Mouse (Mus musculus): ENCODE data around the gene Arid2. TPM values are rescaled to one million over a fixed set of nuclear protein-coding genes. Genes with fewer than 3 reads are reported as not detected.
"Not testable (repeated sequence)": the region's sequence is repeated elsewhere in the genome, so short reads cannot be mapped to it uniquely, and the experiment has no call there.

The Arid2 gene
- polyA plus RNA-seq, 1 experiment, result 5.9 TPM

GRCm38 (mm10) chr15:96395071-96395470 is 107.8 kb downstream of the Arid2 start:
- H3K4me1 ChIP-seq, result peaks cover 33% of the 10 kb centered on the region
- H3K27me3 ChIP-seq (replicated peaks), result no peaks in the 10 kb centered on the region
- no peak overlapping the region for H3K4me3 ChIP-seq (replicated peaks)
- H3K36me3 ChIP-seq (replicated peaks; ENCODE audit: low read length), result peaks cover 98% of the 10 kb centered on the region
- no peak for TF ChIP-seq FLI1 (IDR thresholded peaks at IDR 0.05; ENCODE audit: low read length)
- TF ChIP-seq GATA1 (IDR thresholded peaks at IDR 0.05; ENCODE audit: borderline replicate concordance, low read length), result no peak
- H3K9me3 ChIP-seq, result no peaks in the 10 kb centered on the region

- no peak for TF ChIP-seq FLI1 (IDR thresholded peaks at IDR 0.05; ENCODE audit: low read length)
- TF ChIP-seq GATA1 (IDR thresholded peaks at IDR 0.05; ENCODE audit: borderline replicate concordance, low read length), result no peak
- Histone ChIP-seq H3K4me3 (replicated peaks) (no peak overlapping the region), H3K27me3 (replicated peaks) (no peaks in the 10 kb centered on the region), H3K4me1 (peaks cover 36% of the 10 kb centered on the region), H3K9me3 (no peaks in the 10 kb centered on the region), H3K36me3 (replicated peaks; ENCODE audit: low read length) (peaks cover 94% of the 10 kb centered on the region)
Measured at GRCm38 (mm10) chr15:96396641-96397344, 109.5 kb downstream of the Arid2 start.

GRCm38 (mm10) chr15:96398333-96398732 is 111.0 kb downstream of the Arid2 start:
- H3K27me3 ChIP-seq (replicated peaks), result no peaks in the 10 kb centered on the region
- TF ChIP-seq GATA1 (IDR thresholded peaks at IDR 0.05; ENCODE audit: borderline replicate concordance, low read length) (no peak), FLI1 (IDR thresholded peaks at IDR 0.05; ENCODE audit: low read length) (no peak)
- H3K9me3 ChIP-seq, result no peaks in the 10 kb centered on the region
- peaks cover 95% of the 10 kb centered on the region for H3K36me3 ChIP-seq (replicated peaks; ENCODE audit: low read length)
- peaks cover 36% of the 10 kb centered on the region for H3K4me1 ChIP-seq
- H3K4me3 ChIP-seq (replicated peaks), result no peak overlapping the region

- H3K4me1 ChIP-seq, result peaks cover 6% of the 10 kb centered on the region
- TF ChIP-seq GATA1 (IDR thresholded peaks at IDR 0.05; ENCODE audit: borderline replicate concordance, low read length) (no peak), FLI1 (IDR thresholded peaks at IDR 0.05; ENCODE audit: low read length) (no peak)
- H3K36me3 ChIP-seq (replicated peaks; ENCODE audit: low read length), result peaks cover 86% of the 10 kb centered on the region
- H3K27me3 ChIP-seq (replicated peaks), result no peaks in the 10 kb centered on the region
- H3K9me3 ChIP-seq, result no peaks in the 10 kb centered on the region
- no peak overlapping the region for H3K4me3 ChIP-seq (replicated peaks)
Measured at GRCm38 (mm10) chr15:96405548-96405947, 118.2 kb downstream of the Arid2 start.

GRCm38 (mm10) chr15:96406253-96406652 is 118.9 kb downstream of the Arid2 start:
- H3K9me3 ChIP-seq, result no peaks in the 10 kb centered on the region
- TF ChIP-seq FLI1 (IDR thresholded peaks at IDR 0.05; ENCODE audit: low read length) (no peak), GATA1 (IDR thresholded peaks at IDR 0.05; ENCODE audit: borderline replicate concordance, low read length) (no peak)
- peaks cover 6% of the 10 kb centered on the region for H3K4me1 ChIP-seq
- H3K4me3 ChIP-seq (replicated peaks), result no peak overlapping the region
- no peaks in the 10 kb centered on the region for H3K27me3 ChIP-seq (replicated peaks)
- peaks cover 87% of the 10 kb centered on the region for H3K36me3 ChIP-seq (replicated peaks; ENCODE audit: low read length)

GRCm38 (mm10) chr15:96407151-96407550 is 119.8 kb downstream of the Arid2 start:
- TF ChIP-seq GATA1 (IDR thresholded peaks at IDR 0.05; ENCODE audit: borderline replicate concordance, low read length), result no peak
- Histone ChIP-seq H3K27me3 (replicated peaks) (no peaks in the 10 kb centered on the region), H3K9me3 (no peaks in the 10 kb centered on the region), H3K4me1 (peaks cover 6% of the 10 kb centered on the region), H3K36me3 (replicated peaks; ENCODE audit: low read length) (peaks cover 87% of the 10 kb centered on the region), H3K4me3 (replicated peaks) (no peak overlapping the region)

- H3K36me3 ChIP-seq (replicated peaks; ENCODE audit: low read length), result peaks cover 87% of the 10 kb centered on the region
Measured at GRCm38 (mm10) chr15:96408717-96409121, 121.4 kb downstream of the Arid2 start.

GRCm38 (mm10) chr15:96418161-96418560 is 130.8 kb downstream of the Arid2 start:
- no peaks in the 10 kb centered on the region for H3K4me1 ChIP-seq
- H3K9me3 ChIP-seq, result no peaks in the 10 kb centered on the region
- H3K27me3 ChIP-seq (replicated peaks), result no peaks in the 10 kb centered on the region
- TF ChIP-seq FLI1 (IDR thresholded peaks at IDR 0.05; ENCODE audit: low read length) (no peak), GATA1 (IDR thresholded peaks at IDR 0.05; ENCODE audit: borderline replicate concordance, low read length) (no peak)
- no peak overlapping the region for H3K4me3 ChIP-seq (replicated peaks)
- H3K36me3 ChIP-seq (replicated peaks; ENCODE audit: low read length), result peaks cover 99% of the 10 kb centered on the region

More at GRCm38 (mm10) chr15:96408717-96409121, 121.4 kb downstream of the Arid2 start:
- no peak overlapping the region for H3K4me3 ChIP-seq (replicated peaks)
- TF ChIP-seq GATA1 (IDR thresholded peaks at IDR 0.05; ENCODE audit: borderline replicate concordance, low read length) (no peak), FLI1 (IDR thresholded peaks at IDR 0.05; ENCODE audit: low read length) (no peak)
- no peaks in the 10 kb centered on the region for H3K27me3 ChIP-seq (replicated peaks)
- peaks cover 6% of the 10 kb centered on the region for H3K4me1 ChIP-seq
- no peaks in the 10 kb centered on the region for H3K9me3 ChIP-seq

GRCm38 (mm10) chr15:96419920-96420319 is 132.6 kb downstream of the Arid2 start:
- Histone ChIP-seq H3K36me3 (replicated peaks; ENCODE audit: low read length) (peaks cover 98% of the 10 kb centered on the region), H3K4me1 (no peaks in the 10 kb centered on the region), H3K27me3 (replicated peaks) (no peaks in the 10 kb centered on the region), H3K4me3 (replicated peaks) (no peak overlapping the region), H3K9me3 (no peaks in the 10 kb centered on the region)
- TF ChIP-seq GATA1 (IDR thresholded peaks at IDR 0.05; ENCODE audit: borderline replicate concordance, low read length) (no peak), FLI1 (IDR thresholded peaks at IDR 0.05; ENCODE audit: low read length) (no peak)

GRCm38 (mm10) chr15:96434202-96434601 is 146.9 kb downstream of the Arid2 start:
- Histone ChIP-seq H3K36me3 (replicated peaks; ENCODE audit: low read length) (peaks cover 93% of the 10 kb centered on the region), H3K27me3 (replicated peaks) (no peaks in the 10 kb centered on the region), H3K4me3 (replicated peaks) (no peak overlapping the region), H3K9me3 (peaks cover 7% of the 10 kb centered on the region; the same call in 1 of the 2 replicates), H3K4me1 (peaks cover 12% of the 10 kb centered on the region)
- TF ChIP-seq GATA1 (IDR thresholded peaks at IDR 0.05; ENCODE audit: borderline replicate concordance, low read length), result no peak
- TF ChIP-seq FLI1 (IDR thresholded peaks at IDR 0.05; ENCODE audit: low read length), result no peak

GRCm38 (mm10) chr15:96441480-96441879 is 154.2 kb downstream of the Arid2 start:
- peaks cover 15% of the 10 kb centered on the region; the same call in 1 of the 2 replicates for H3K4me1 ChIP-seq
- H3K9me3 ChIP-seq; H3K27me3 ChIP-seq (replicated peaks); H3K4me3 ChIP-seq (replicated peaks): not testable (repeated sequence)
- peaks cover 89% of the 10 kb centered on the region for H3K36me3 ChIP-seq (replicated peaks; ENCODE audit: low read length)
